Mouse (Mus musculus) CH12.LX (cell line): ENCODE results near the gene Mrps23. TPM values are rescaled to one million over a fixed set of nuclear protein-coding genes. Genes with fewer than 3 reads are reported as not detected.

ENCODE experiments used
- DNase-seq: peaks from one replicate; pipeline ENCODE4 v3.0.0-alpha.2; 2013; ENCODE audit errors: extremely low read depth
- H3K27ac ChIP-seq: 2 replicates; pipeline ENCODE4 v1.5.1; 2012; ENCODE audit warnings: low read depth, mild to moderate bottlenecking, control low read depth, moderate library complexity; ENCODE audit not compliant: insufficient read depth
- H3K27me3 ChIP-seq: replicated peaks from 2 replicates; pipeline ENCODE3; 2012; ENCODE audit warnings: inconsistent platforms
- H3K36me3 ChIP-seq, 2 experiments: replicated peaks in 1 of 2; 2 replicates each; pipeline versions ENCODE3 to v1.6.1; 2012; ENCODE audit warnings: inconsistent platforms in 1 of 2, low read length in 1 of 2, mild to moderate bottlenecking in 1 of 2, mixed read lengths in 1 of 2, moderate library complexity in 1 of 2; ENCODE audit not compliant: control insufficient read depth in 1 of 2, insufficient read depth in 1 of 2
- H3K4me1 ChIP-seq, 2 experiments: 2 replicates each; pipeline ENCODE4 v1.6.1; 2012; ENCODE audit warnings: inconsistent platforms in 1 of 2, moderate library complexity in 1 of 2; ENCODE audit not compliant: insufficient read depth in 2 of 2, control insufficient read depth in 1 of 2
- H3K4me2 ChIP-seq: 2 replicates; pipeline ENCODE4 v1.6.1; 2012; ENCODE audit warnings: low read depth, mild to moderate bottlenecking, control low read depth; ENCODE audit not compliant: poor library complexity, insufficient read depth, severe bottlenecking
- H3K4me3 ChIP-seq, 3 experiments: fragments of 150-350 bp in 1 of 3; sonication (generic) in 1 of 3; replicated peaks in 1 of 3; 2 replicates each; pipeline versions ENCODE3 to v1.5.1; 2011 to 2012; ENCODE audit warnings: low read depth in 2 of 3, low read length in 2 of 3, mild to moderate bottlenecking in 2 of 3, moderate library complexity in 2 of 3, control low read depth in 1 of 3, improper control_type of control experiment in 1 of 3, inconsistent platforms in 1 of 3, mixed read lengths in 1 of 3; ENCODE audit not compliant: poor library complexity in 1 of 3
- H3K79me2 ChIP-seq: replicated peaks from 2 replicates; pipeline ENCODE4 v1.6.1; 2012; ENCODE audit warnings: mild to moderate bottlenecking, moderate library complexity; ENCODE audit not compliant: control insufficient read depth, poor library complexity, insufficient read depth, severe bottlenecking; ENCODE audit errors: extremely low read depth
- H3K9ac ChIP-seq: 2 replicates; pipeline ENCODE4 v1.6.1; 2012; ENCODE audit warnings: low read depth, mild to moderate bottlenecking, control low read depth, moderate library complexity; ENCODE audit not compliant: insufficient read depth
- H3K9me3 ChIP-seq: replicated peaks from 2 replicates; pipeline ENCODE3; 2012; ENCODE audit warnings: low read length, inconsistent platforms, mixed read lengths
- BHLHE40 ChIP-seq: IDR thresholded peaks from 2 replicates; pipeline ENCODE4 v1.6.1; 2011; ENCODE audit warnings: mild to moderate bottlenecking, low read depth, low read length, improper control_type of control experiment
- CHD2 ChIP-seq: IDR thresholded peaks from 2 replicates; pipeline ENCODE4 v1.6.1; 2011; ENCODE audit warnings: low read length, improper control_type of control experiment
- CTCF ChIP-seq, 2 experiments: IDR thresholded peaks in 1 of 2; conservative IDR thresholded peaks in 1 of 2; 2 replicates each; pipeline ENCODE4 v1.5.1; 2011 to 2012; ENCODE audit warnings: low read depth in 2 of 2, low read length in 2 of 2, improper control_type of control experiment in 1 of 2, inconsistent platforms in 1 of 2, mild to moderate bottlenecking in 1 of 2, moderate library complexity in 1 of 2
- E2F4 ChIP-seq: IDR thresholded peaks from 2 replicates; pipeline ENCODE4 v1.6.1; 2011; ENCODE audit warnings: low read depth, low read length, improper control_type of control experiment; ENCODE audit not compliant: insufficient replicate concordance
- ELF1 ChIP-seq: IDR thresholded peaks from 2 replicates; pipeline ENCODE4 v1.6.1; 2014; ENCODE audit warnings: low read depth, mild to moderate bottlenecking, inconsistent platforms, low read length, improper control_type of control experiment
- EP300 ChIP-seq: IDR thresholded peaks from 2 replicates; pipeline ENCODE4 v1.6.1; 2011; ENCODE audit warnings: low read length, improper control_type of control experiment
- HCFC1 ChIP-seq: IDR thresholded peaks from 2 replicates; pipeline ENCODE4 v1.6.1; 2012; ENCODE audit warnings: low read depth, mild to moderate bottlenecking, inconsistent platforms, low read length, improper control_type of control experiment
- IRF4 ChIP-seq: IDR thresholded peaks from 2 replicates; pipeline ENCODE4 v1.6.1; 2014; ENCODE audit warnings: low read depth, mild to moderate bottlenecking, inconsistent platforms, low read length, improper control_type of control experiment
- JUND ChIP-seq: conservative IDR thresholded peaks from 2 replicates; pipeline ENCODE4 v1.6.1; 2011; ENCODE audit warnings: low read depth, low read length, improper control_type of control experiment
- MAFK ChIP-seq: IDR thresholded peaks from 2 replicates; pipeline ENCODE4 v1.6.1; 2011; ENCODE audit warnings: low read length, improper control_type of control experiment; ENCODE audit not compliant: insufficient replicate concordance
- MAX ChIP-seq: IDR thresholded peaks from 2 replicates; pipeline ENCODE4 v1.6.1; 2011; ENCODE audit warnings: low read length, improper control_type of control experiment
- MAZ ChIP-seq: IDR thresholded peaks from 2 replicates; pipeline ENCODE4 v1.6.1; 2012; ENCODE audit warnings: low read depth, mild to moderate bottlenecking, inconsistent platforms, low read length, improper control_type of control experiment, moderate library complexity
- MEF2A ChIP-seq: IDR thresholded peaks from 2 replicates; pipeline ENCODE4 v1.6.1; 2014; ENCODE audit warnings: low read depth, mild to moderate bottlenecking, inconsistent platforms, low read length, improper control_type of control experiment, borderline replicate concordance
- MXI1 ChIP-seq: IDR thresholded peaks from 2 replicates; pipeline ENCODE4 v1.6.1; 2011; ENCODE audit warnings: mild to moderate bottlenecking, low read depth, low read length, improper control_type of control experiment
- MYC ChIP-seq: IDR thresholded peaks from 2 replicates; pipeline ENCODE4 v1.6.1; 2011; ENCODE audit warnings: low read depth, mild to moderate bottlenecking, improper control_type of control experiment, low read length
- NRF1 ChIP-seq: IDR thresholded peaks from 2 replicates; pipeline ENCODE4 v1.6.1; 2014; ENCODE audit warnings: low read depth, mild to moderate bottlenecking, inconsistent platforms, low read length, improper control_type of control experiment, moderate library complexity
- PAX5 ChIP-seq: IDR thresholded peaks from 2 replicates; pipeline ENCODE4 v1.6.1; 2012; ENCODE audit warnings: low read length, inconsistent platforms, mixed read lengths
- POLR2A ChIP-seq: IDR thresholded peaks from 2 replicates; pipeline ENCODE4 v1.6.1; 2011; ENCODE audit warnings: low read depth, mild to moderate bottlenecking, improper control_type of control experiment, low read length
- POLR2AphosphoS2 ChIP-seq: IDR thresholded peaks from 2 replicates; pipeline ENCODE4 v1.6.1; 2011; ENCODE audit warnings: low read depth, low read length, improper control_type of control experiment
- RAD21 ChIP-seq: IDR thresholded peaks from 2 replicates; pipeline ENCODE4 v1.6.1; 2011; ENCODE audit warnings: low read depth, mild to moderate bottlenecking, low read length, improper control_type of control experiment, moderate library complexity
- RCOR1 ChIP-seq: conservative IDR thresholded peaks from 2 replicates; pipeline ENCODE4 v1.6.1; 2012; ENCODE audit warnings: low read depth, mild to moderate bottlenecking, inconsistent platforms, low read length, improper control_type of control experiment
- SMC3 ChIP-seq: IDR thresholded peaks from 2 replicates; pipeline ENCODE4 v1.6.1; 2011; ENCODE audit warnings: low read depth, low read length, improper control_type of control experiment
- USF1 ChIP-seq: IDR thresholded peaks from 2 replicates; pipeline ENCODE4 v1.6.1; 2014; ENCODE audit warnings: low read depth, mild to moderate bottlenecking, inconsistent platforms, low read length, improper control_type of control experiment
- USF2 ChIP-seq: conservative IDR thresholded peaks from 2 replicates; pipeline ENCODE4 v1.6.1; 2011; ENCODE audit warnings: low read depth, low read length, improper control_type of control experiment
- ZC3H11A ChIP-seq: IDR thresholded peaks from 2 replicates; pipeline ENCODE4 v1.6.1; 2012; ENCODE audit warnings: low read depth, mild to moderate bottlenecking, inconsistent platforms, low read length, improper control_type of control experiment
- ZKSCAN1 ChIP-seq: IDR thresholded peaks from 2 replicates; pipeline ENCODE4 v1.6.1; 2012; ENCODE audit warnings: low read depth, inconsistent platforms, low read length, improper control_type of control experiment, borderline replicate concordance
- ZMIZ1 ChIP-seq: IDR thresholded peaks from 2 replicates; pipeline ENCODE4 v1.6.1; 2012; ENCODE audit warnings: low read depth, mild to moderate bottlenecking, inconsistent platforms, low read length, improper control_type of control experiment
- dilution Hi-C: fragments of 300-500 bp; cut with MboI; formaldehyde crosslinking; loops from 2 replicates; pipeline ENCODE4 v1.14.3; 2020; ENCODE audit warnings: low sequenced_read_pairs; ENCODE audit not compliant: extremely low pct_unique_long_range_greater_than_20kb, extremely low pct_ligation_motif_present
- in situ Hi-C: fragments of 300-500 bp; cut with MboI; formaldehyde crosslinking; loops from 3 replicates; pipeline ENCODE4 v1.14.3; 2019; ENCODE audit warnings: low sequenced_read_pairs, low pct_ligation_motif_present, low pct_unique_long_range_greater_than_20kb, mixed read lengths
- polyA plus RNA-seq: library from polyadenylated mRNA; unstranded; fragments of >175 nt; gene quantifications from 2 replicates; pipeline ENCODE4 v1.2.1, GENCODE M21; 2012; ENCODE audit warnings: low read depth; ENCODE audit not compliant: insufficient read length
- total RNA-seq, 2 experiments: library from RNA; depleted of rRNA; stranded (reverse); fragments of 300-350 nt in 1 of 2; fragments of >200 nt in 1 of 2; gene quantifications; 2 replicates each; pipeline ENCODE4 v1.2.3; 2012 to 2014

Gene Mrps23
- total and polyA plus RNA-seq, 3 experiments = 185 to 233 (median 227) TPM

DNA sequence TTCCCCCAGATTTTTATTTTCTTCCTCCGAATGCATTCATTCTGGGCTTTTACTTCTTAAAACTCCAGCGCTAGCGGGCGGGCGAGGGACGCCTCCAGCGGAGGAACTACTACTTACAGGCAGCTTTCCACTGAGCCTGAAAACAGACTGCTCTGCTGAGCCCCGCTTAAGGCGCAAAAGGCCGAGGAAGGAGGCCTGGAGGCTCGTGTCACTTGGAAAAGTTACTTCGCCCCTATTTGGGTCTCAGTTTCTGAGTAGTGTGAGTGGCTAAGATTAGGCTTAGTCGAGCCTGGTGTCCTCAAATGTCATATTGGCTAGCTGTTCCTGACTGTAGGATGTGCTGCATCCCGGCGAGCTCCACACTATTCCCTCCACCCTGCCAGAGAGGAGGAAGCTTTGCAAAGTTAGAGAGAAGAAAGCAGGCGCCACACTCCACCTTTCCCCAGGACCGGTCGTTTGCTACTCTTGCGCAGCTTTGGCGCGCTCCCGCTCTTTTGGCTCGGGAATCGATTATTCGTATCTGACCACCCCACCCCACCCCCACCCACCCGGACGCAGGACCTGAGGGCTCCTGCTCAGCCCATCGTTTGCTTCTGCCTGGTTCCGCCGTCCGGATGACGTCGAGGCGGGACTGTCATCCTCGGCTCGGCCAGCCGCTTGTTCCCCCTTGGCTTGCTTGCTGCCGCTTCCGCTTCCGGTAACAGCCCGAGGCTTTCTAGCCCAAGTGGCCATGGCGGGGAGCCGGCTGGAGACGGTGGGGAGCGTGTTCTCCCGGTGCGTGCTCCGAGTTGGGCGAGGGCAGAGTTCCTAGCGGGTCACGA is at the start of gene Mrps23 (continued):
- TF ChIP-seq PAX5 = no peak

DNA sequence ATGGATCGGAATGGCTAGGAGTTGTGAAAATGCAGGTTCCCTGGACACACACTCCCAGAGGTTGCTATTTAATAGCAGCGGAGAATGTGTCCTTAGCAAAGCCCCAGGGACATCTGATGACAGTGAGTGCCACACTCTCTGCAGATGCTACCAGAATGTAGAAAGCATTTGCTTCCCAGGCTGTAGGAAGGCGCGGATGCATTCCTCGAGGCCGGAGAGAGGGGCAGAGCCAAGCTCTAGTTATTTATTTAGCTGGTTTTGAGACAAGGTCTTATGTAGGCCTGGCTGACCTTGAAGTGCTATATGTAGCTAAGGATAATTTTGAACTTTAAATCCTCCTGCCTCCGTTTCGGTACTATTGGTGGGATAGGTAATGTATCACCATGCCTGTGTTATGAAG is 49.7 kb upstream of the Mrps23 start:
- H3K36me3 ChIP-seq = no peaks in the 10 kb centered on the region
- H3K4me2 ChIP-seq = no peak overlapping the region
- in situ Hi-C loops = no loop called here
- peaks cover 0 to 14% of the 10 kb centered on the region in 2 experiments; a peak in 2 of 4 replicates for H3K4me1 ChIP-seq
- H3K9ac ChIP-seq = no peak overlapping the region
- peaks cover 45% of the 10 kb centered on the region for H3K27me3 ChIP-seq
- dilution Hi-C loops = no loop called here
- H3K9me3 ChIP-seq = no peaks in the 10 kb centered on the region
- no peaks in the 10 kb centered on the region for H3K79me2 ChIP-seq
- no peak for DNase-seq
- TF ChIP-seq RCOR1 (no peak), JUND (no peak), MEF2A (no peak), E2F4 (no peak), NRF1 (no peak), MAX (no peak), MAFK (no peak), MXI1 (no peak), EP300 (no peak), MYC (no peak), ELF1 (no peak), ZMIZ1 (no peak), BHLHE40 (no peak), POLR2AphosphoS2 (no peak), PAX5 (no peak), IRF4 (no peak)
- H3K4me3 ChIP-seq = no peak overlapping the region
- no peak overlapping the region for H3K27ac ChIP-seq

DNA sequence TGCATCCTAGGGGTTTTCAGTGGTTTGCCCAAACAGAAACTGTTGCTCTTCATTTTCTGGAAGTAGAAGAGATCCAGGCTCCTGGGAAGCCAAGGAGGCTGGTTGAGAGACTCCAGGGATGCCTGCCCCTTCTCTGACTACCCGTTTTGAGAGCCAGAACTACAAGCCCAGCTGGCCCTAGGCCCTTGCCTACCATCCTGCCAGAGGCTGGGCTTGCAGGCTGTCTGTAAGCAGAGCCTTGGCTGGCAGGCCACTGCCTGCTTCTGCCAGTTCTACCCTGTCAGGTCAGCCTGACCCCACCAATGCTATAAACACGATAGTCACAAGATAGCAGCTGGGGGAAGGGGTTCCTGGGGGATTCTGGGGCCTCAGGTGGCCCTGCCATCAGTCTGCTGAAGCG is 48.7 kb upstream of the Mrps23 start:
- Histone ChIP-seq H3K79me2 (no peaks in the 10 kb centered on the region), H3K4me1 (peaks cover 0 to 14% of the 10 kb centered on the region in 2 experiments; a peak in 2 of 4 replicates), H3K27ac (no peak overlapping the region), H3K36me3 (no peaks in the 10 kb centered on the region), H3K4me3 (no peak overlapping the region), H3K9ac (no peak overlapping the region), H3K4me2 (no peak overlapping the region), H3K27me3 (peaks cover 54% of the 10 kb centered on the region), H3K9me3 (no peaks in the 10 kb centered on the region)
- TF ChIP-seq RCOR1 (no peak), PAX5 (no peak), POLR2A (no peak), RAD21 (no peak), CTCF (conservative IDR thresholded peaks at IDR 0.05 in 1 of 2, IDR thresholded peaks at IDR 0.05 in 1 of 2; ENCODE audit: low read depth in 2 of 2, low read length in 2 of 2) (no peak), MAZ (no peak), EP300 (no peak), NRF1 (no peak), HCFC1 (no peak), ZC3H11A (no peak), USF1 (no peak), CHD2 (no peak), IRF4 (no peak), MAFK (no peak), ZKSCAN1 (no peak), E2F4 (no peak), USF2 (no peak), MEF2A (no peak), SMC3 (no peak)
- in situ Hi-C loops = no loop called here
- dilution Hi-C loops = no loop called here
- DNase-seq = no peak
